Mouse (Mus musculus): ENCODE data around the gene Shbg. TPM values are rescaled to one million over a fixed set of nuclear protein-coding genes. Genes with fewer than 3 reads are reported as not detected.

Gene Shbg
- not detected for total RNA-seq (2023)

GRCm38 (mm10) chr11:69617805-69618204, at the start of gene Shbg:
Gene Shbg, minus strand, starts transcription at chr11:69617905.

GRCm38 (mm10) chr11:69665961-69666664, 48.4 kb upstream of the Shbg start, which contains the start of gene Cd68:
Gene Cd68, minus strand, starts transcription at chr11:69666153.

GRCm38 (mm10) chr11:69662213-69662966, 44.7 kb upstream of the Shbg start, which contains the start of gene Mpdu1:
Gene Mpdu1, minus strand, starts transcription at chr11:69662642.

GRCm38 (mm10) chr11:69655264-69656064, 37.8 kb upstream of the Shbg start, which contains the start of gene Sox15:
Gene Sox15, plus strand, starts transcription at chr11:69655314.

GRCm38 (mm10) chr11:69632284-69633089, 14.8 kb upstream of the Shbg start, which contains the start of gene Fxr2:
Gene Fxr2, plus strand, starts transcription at chr11:69632990.

GRCm38 (mm10) chr11:69621571-69622268, 4.0 kb upstream of the Shbg start, which contains the start of gene Sat2:
Gene Sat2, plus strand, starts transcription at chr11:69622024.

GRCm38 (mm10) chr11:69605726-69606490, 11.8 kb downstream of the Shbg start, which contains the start of gene Atp1b2:
Gene Atp1b2, minus strand, starts transcription at chr11:69605942.

GRCm38 (mm10) chr11:69580091-69580514, 37.6 kb downstream of the Shbg start, which contains the start of the genes Wrap53 and Trp53:
Gene Wrap53, minus strand, starts transcription at chr11:69580255.
Gene Trp53, plus strand, starts transcription at chr11:69580359.

Other genes with a start within 250 kb of the Shbg start
- 10 to 100 TPM; 86.1 to 96.7 TPM for gene Chd3, start 248.5 kb downstream of the Shbg start, total RNA-seq (2023)
- 10 to 100 TPM; 37.3 to 63.3 TPM for gene Naa38, start 222.4 kb downstream of the Shbg start, total RNA-seq (2023)
- gene Cyb5d1, start 222.3 kb downstream of the Shbg start, total RNA-seq (2023): 10 to 100 TPM; 19.2 to 23.1 TPM
- gene Tmem88, start 219.7 kb downstream of the Shbg start, total RNA-seq (2023): 10 to 100 TPM; 22.0 to 32.2 TPM
- gene Kdm6b, start 204.2 kb downstream of the Shbg start, total RNA-seq (2023): 100 to 1,000 TPM; 375 to 454 TPM
- gene Dnah2, start 68.8 kb downstream of the Shbg start, total RNA-seq (2023): 10 to 100 TPM; 35.0 to 38.9 TPM
- gene Efnb3, start 57.7 kb downstream of the Shbg start, total RNA-seq (2023): under 1 TPM; 0.63 to 0.70 TPM
- gene Wrap53, start 37.6 kb downstream of the Shbg start, total RNA-seq (2023): 1 to 10 TPM; 6.8 to 8.1 TPM
- gene Trp53, start 37.5 kb downstream of the Shbg start, total RNA-seq (2023): 10 to 100 TPM; 79.2 to 81.1 TPM
- gene Atp1b2, start 12.0 kb downstream of the Shbg start, total RNA-seq (2023): under 1 TPM in 1 of 2 experiments, not detected in 1; 0.24 TPM
- gene Sat2, start 4.1 kb upstream of the Shbg start, total RNA-seq (2023): 1 to 10 TPM in 1 of 2 experiments, not detected in 1; 1.8 TPM
- 10 to 100 TPM; 68.3 to 68.4 TPM for gene Fxr2, start 15.1 kb upstream of the Shbg start, total RNA-seq (2023)
- under 1 TPM in 1 of 2 experiments, not detected in 1; 0.64 TPM for gene Sox15, start 37.4 kb upstream of the Shbg start, total RNA-seq (2023)
- 10 to 100 TPM; 73.1 to 74.9 TPM for gene Mpdu1, start 44.7 kb upstream of the Shbg start, total RNA-seq (2023)
- gene Cd68, start 48.2 kb upstream of the Shbg start, total RNA-seq (2023): 100 to 1,000 TPM; 685 to 696 TPM
- 100 to 1,000 TPM; 892 to 975 TPM for gene Eif4a1, start 54.5 kb upstream of the Shbg start, total RNA-seq (2023)
- 100 to 1,000 TPM; 109 to 116 TPM for gene Senp3, start 64.2 kb upstream of the Shbg start, total RNA-seq (2023)
- 10 to 100 TPM; 63.1 to 66.0 TPM for gene Tnfsf13, start 67.9 kb upstream of the Shbg start, total RNA-seq (2023)
- gene Tnfsf12, start 77.9 kb upstream of the Shbg start, total RNA-seq (2023): 10 to 100 TPM; 66.6 to 77.0 TPM
- 10 to 100 TPM; 23.6 to 27.1 TPM for gene Tnfsfm13, start 78.2 kb upstream of the Shbg start, total RNA-seq (2023)
- 100 to 1,000 TPM; 114 to 142 TPM for gene Polr2a, start 140.7 kb upstream of the Shbg start, total RNA-seq (2023)
- not detected for gene Slc35g3, start 144.1 kb upstream of the Shbg start, total RNA-seq (2023)
- gene Zbtb4, start 148.0 kb upstream of the Shbg start, total RNA-seq (2023): 10 to 100 TPM; 16.0 to 20.0 TPM
- under 1 TPM; 0.45 to 0.49 TPM for gene Chrnb1, start 178.0 kb upstream of the Shbg start, total RNA-seq (2023)
- gene Fgf11, start 184.0 kb upstream of the Shbg start, total RNA-seq (2023): 1 to 10 TPM in 1 of 2 experiments, under 1 TPM in 1; 0.76 to 1.3 TPM
- not detected for gene Tmem102, start 187.7 kb upstream of the Shbg start, total RNA-seq (2023)
- gene Gm39566, start 197.4 kb upstream of the Shbg start, total RNA-seq (2023): not detected
- gene Spem2, start 200.6 kb upstream of the Shbg start, total RNA-seq (2023): not detected
- not detected for gene Spem1, start 204.3 kb upstream of the Shbg start, total RNA-seq (2023)
- 1 to 10 TPM; 1.9 to 2.6 TPM for gene Nlgn2, start 219.9 kb upstream of the Shbg start, total RNA-seq (2023)
- 100 to 1,000 TPM; 100 to 117 TPM for gene Tmem256, start 220.6 kb upstream of the Shbg start, total RNA-seq (2023)
- gene Plscr3, start 228.5 kb upstream of the Shbg start, total RNA-seq (2023): 10 to 100 TPM; 39.8 to 43.6 TPM
- not detected for gene Tnk1, start 240.8 kb upstream of the Shbg start, total RNA-seq (2023)

Measured in monocyte, adult 59 days (primary cell).